Mouse (Mus musculus) CD4-positive naive resting alpha-beta T cell, adult 57 days (primary cell): Measurements from ENCODE around the gene Eef2. TPM values are rescaled to one million over a fixed set of nuclear protein-coding genes. Genes with fewer than 3 reads are reported as not detected.

Experiments used
- total RNA-seq: library from RNA; stranded (reverse); gene quantifications from one replicate; pipeline ENCODE4 v1.2.4, GENCODE M21; 2023

Eef2 gene
- total RNA-seq: 2,367 TPM

GRCm38 (mm10) chr10:81176466-81177271, at the start of gene Eef2:
Gene Eef2, plus strand, starts transcription at chr10:81176631.

GRCm38 (mm10) chr10:81134966-81135681, 41.3 kb upstream of the Eef2 start, which contains the start of gene Zbtb7a:
Gene Zbtb7a, plus strand, starts transcription at chr10:81135220.

GRCm38 (mm10) chr10:81167200-81168086, 9.0 kb upstream of the Eef2 start, which contains the start of gene Pias4:
Gene Pias4, minus strand, starts transcription at chr10:81167923.

GRCm38 (mm10) chr10:81182336-81183333, 6.2 kb downstream of the Eef2 start, which contains the start of gene Dapk3:
Gene Dapk3, plus strand, starts transcription at chr10:81183005.

GRCm38 (mm10) chr10:81183805-81184204, 7.4 kb downstream of the Eef2 start, which contains the start of gene 4930442H23Rik:
Gene 4930442H23Rik, minus strand, starts transcription at chr10:81183849.

GRCm38 (mm10) chr10:81201807-81202758, 25.7 kb downstream of the Eef2 start, which contains the start of gene Nmrk2:
Gene Nmrk2, minus strand, starts transcription at chr10:81202051.

GRCm38 (mm10) chr10:81230438-81231332, 54.3 kb downstream of the Eef2 start, which contains the start of gene Atcay:
Gene Atcay, minus strand, starts transcription at chr10:81230833.

Other genes starting within 250 kb of the Eef2 start
- 28.6 TPM for gene Gadd45b, start 246.6 kb upstream of the Eef2 start, total RNA-seq
- gene Gng7, start 161.7 kb upstream of the Eef2 start, total RNA-seq: not detected
- gene Diras1, start 151.0 kb upstream of the Eef2 start, total RNA-seq: not detected
- 17.1 TPM for gene Slc39a3, start 139.2 kb upstream of the Eef2 start, total RNA-seq
- 55.5 TPM for gene Sgta, start 116.5 kb upstream of the Eef2 start, total RNA-seq
- gene Thop1, start 106.6 kb upstream of the Eef2 start, total RNA-seq: 13.4 TPM
- not detected for gene Creb3l3, start 77.8 kb upstream of the Eef2 start, total RNA-seq
- gene Map2k2, start 70.7 kb upstream of the Eef2 start, total RNA-seq: 128 TPM
- gene Zbtb7a, start 41.4 kb upstream of the Eef2 start, total RNA-seq: 58.9 TPM
- 34.9 TPM for gene Pias4, start 8.7 kb upstream of the Eef2 start, total RNA-seq
- gene Dapk3, start 6.4 kb downstream of the Eef2 start, total RNA-seq: 62.3 TPM
- gene 4930442H23Rik, start 7.2 kb downstream of the Eef2 start, total RNA-seq: not detected
- not detected for gene Nmrk2, start 25.4 kb downstream of the Eef2 start, total RNA-seq
- 0.50 TPM for gene Atcay, start 54.2 kb downstream of the Eef2 start, total RNA-seq
- 4.9 TPM for gene Zfr2, start 56.5 kb downstream of the Eef2 start, total RNA-seq
- gene Matk, start 76.3 kb downstream of the Eef2 start, total RNA-seq: 15.3 TPM
- gene Mrpl54, start 90.3 kb downstream of the Eef2 start, total RNA-seq: 104 TPM
- gene Apba3, start 90.3 kb downstream of the Eef2 start, total RNA-seq: 45.7 TPM
- 4.3 TPM for gene Tjp3, start 115.0 kb downstream of the Eef2 start, total RNA-seq
- 128 TPM for gene Pip5k1c, start 116.3 kb downstream of the Eef2 start, total RNA-seq
- 47.9 TPM for gene Cactin, start 144.5 kb downstream of the Eef2 start, total RNA-seq
- 26.1 TPM for gene Tbxa2r, start 152.1 kb downstream of the Eef2 start, total RNA-seq
- not detected for gene Gipc3, start 166.6 kb downstream of the Eef2 start, total RNA-seq
- 55.4 TPM for gene Hmg20b, start 173.8 kb downstream of the Eef2 start, total RNA-seq
- gene Mfsd12, start 180.9 kb downstream of the Eef2 start, total RNA-seq: 5.4 TPM
- gene 4930404N11Rik, start 189.2 kb downstream of the Eef2 start, total RNA-seq: 7.5 TPM
- 27.2 TPM for gene Fzr1, start 201.9 kb downstream of the Eef2 start, total RNA-seq
- 32.6 TPM for gene Dohh, start 207.8 kb downstream of the Eef2 start, total RNA-seq
- 4.7 TPM for gene Gm48551, start 207.8 kb downstream of the Eef2 start, total RNA-seq
- gene Gm48552, start 212.4 kb downstream of the Eef2 start, total RNA-seq: 9.7 TPM
- gene Smim24, start 216.4 kb downstream of the Eef2 start, total RNA-seq: 2.2 TPM